Mouse (Mus musculus) thymus, adult 2 months (tissue): Measurements from ENCODE around the gene Lin28b. TPM values are rescaled to one million over a fixed set of nuclear protein-coding genes. Genes with fewer than 3 reads are reported as not detected.

Experiments used
- DNase-seq: peaks from one replicate; pipeline ENCODE4 v3.0.0; 2021
- H3K27ac ChIP-seq: fragments of 200-500 bp; 2 replicates; pipeline ENCODE4 v1.5.1; 2012; ENCODE audit warnings: low read length, control low read depth; ENCODE audit not compliant: control insufficient read depth, insufficient read depth
- H3K27me3 ChIP-seq: fragments of 200-500 bp; 2 replicates; pipeline ENCODE4 v1.6.1; 2012; ENCODE audit warnings: mild to moderate bottlenecking, low read length, moderate library complexity, mixed read lengths; ENCODE audit not compliant: control insufficient read depth, insufficient read depth
- H3K36me3 ChIP-seq: fragments of 200-500 bp; 2 replicates; pipeline ENCODE4 v1.6.1; 2012; ENCODE audit warnings: mild to moderate bottlenecking, low read length, moderate library complexity; ENCODE audit not compliant: control insufficient read depth, insufficient read depth
- H3K4me1 ChIP-seq: fragments of 200-500 bp; replicated peaks from 2 replicates; pipeline ENCODE4 v1.6.1; 2012; ENCODE audit warnings: low read length; ENCODE audit not compliant: control insufficient read depth, insufficient read depth
- H3K4me3 ChIP-seq: fragments of 200-500 bp; 2 replicates; pipeline ENCODE4 v1.5.1; 2012; ENCODE audit warnings: mild to moderate bottlenecking, low read length, control low read depth, moderate library complexity; ENCODE audit not compliant: control insufficient read depth, insufficient read depth
- CTCF ChIP-seq: fragments of 200-500 bp; IDR thresholded peaks from 2 replicates; pipeline ENCODE4 v1.5.1; 2012; ENCODE audit warnings: mild to moderate bottlenecking, control low read depth, low read length, moderate library complexity, borderline replicate concordance; ENCODE audit not compliant: control insufficient read depth, poor library complexity, insufficient read depth; ENCODE audit errors: extremely low read depth
- POLR2A ChIP-seq: fragments of 200-500 bp; IDR thresholded peaks from 2 replicates; pipeline ENCODE4 v1.6.1; 2012; ENCODE audit warnings: mild to moderate bottlenecking, low read length, control low read depth, moderate library complexity; ENCODE audit not compliant: control insufficient read depth, poor library complexity, insufficient read depth; ENCODE audit errors: extremely low read depth
- WGBS: fragments of 180-500 bp; shearing (Covaris S2); methylation state at CpG from one replicate; pipeline ENCODE4 v1.1.7; 2018; 5-methylcytosine and 5-hydroxymethylcytosine counted together
- polyA plus RNA-seq: library from polyadenylated mRNA; depleted of rRNA; stranded (reverse); fragments of >200 nt; gene quantifications from 2 replicates; pipeline ENCODE4 v1.2.3, GENCODE M21; 2012

Lin28b gene
- polyA plus RNA-seq, 1 experiment: 0.03 TPM

DNA sequence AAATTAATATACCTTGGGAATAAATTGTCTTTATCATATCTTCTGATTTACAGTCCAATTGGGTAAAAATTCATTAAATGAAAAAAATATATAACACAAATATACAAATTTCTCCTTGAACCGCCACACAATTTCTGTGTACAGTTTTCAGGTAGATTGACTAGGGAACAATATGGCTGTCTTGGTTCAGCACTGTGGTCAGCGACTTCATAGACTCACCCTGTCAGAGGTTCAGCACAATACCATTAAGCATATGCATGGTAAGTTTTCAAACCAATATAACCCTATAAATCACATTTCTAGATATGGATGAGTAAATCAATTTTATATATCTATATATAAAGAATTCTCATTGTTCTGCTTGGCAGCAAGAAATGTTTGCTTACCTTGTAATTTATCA lies 3.0 kb downstream of the Lin28b start:
- Histone ChIP-seq H3K36me3 (no peaks in the 10 kb centered on the region), H3K27me3 (peaks cover 8% of the 10 kb centered on the region; the same call in 1 of the 2 replicates), H3K27ac (no peak overlapping the region), H3K4me1 (peaks cover 6% of the 10 kb centered on the region; the same call in 1 of the 2 replicates), H3K4me3 (no peak overlapping the region)
- DNase-seq: no peak
- WGBS: 52% methylated on average over 2 of the region's 2 CpGs
- TF ChIP-seq POLR2A: no peak
- TF ChIP-seq CTCF: no peak

DNA sequence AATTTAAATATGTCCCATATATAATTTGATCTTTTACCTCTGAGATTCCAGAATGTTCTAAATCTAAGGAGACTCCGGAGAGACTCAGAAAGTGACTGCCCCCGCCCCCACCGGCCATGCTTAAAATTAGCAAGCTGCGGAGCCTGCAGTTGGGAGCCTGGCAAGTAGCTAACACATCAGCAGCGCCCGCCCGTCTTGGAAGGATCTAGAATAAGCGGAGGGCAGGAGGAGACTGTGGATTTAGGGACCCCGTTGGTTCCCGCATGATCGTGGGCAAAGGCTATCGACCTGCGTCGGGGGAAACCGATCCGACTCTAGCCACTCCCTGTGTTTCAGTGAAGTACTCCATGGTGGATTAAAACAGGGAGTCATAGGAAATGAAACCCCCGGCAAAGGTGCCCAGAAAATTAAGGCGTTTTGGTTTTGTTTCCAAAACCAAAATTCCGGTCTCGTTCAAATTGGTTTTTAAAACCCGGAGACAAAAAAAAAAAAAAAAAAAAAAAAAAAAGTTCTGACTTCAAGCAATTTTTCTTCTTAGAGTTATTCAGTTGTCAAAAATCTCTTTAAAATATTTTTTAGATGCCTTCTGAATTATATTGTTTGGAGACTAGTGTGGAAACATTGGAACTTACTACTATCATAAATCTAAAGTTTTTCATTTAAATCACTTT lies 12.4 kb downstream of the Lin28b start:
- no peak overlapping the region for H3K27ac ChIP-seq
- DNase-seq: no peak
- TF ChIP-seq POLR2A (no peak), CTCF (no peak)
- H3K4me3 ChIP-seq: no peak overlapping the region
- H3K36me3 ChIP-seq: no peaks in the 10 kb centered on the region
- no peaks in the 10 kb centered on the region for H3K4me1 ChIP-seq
- WGBS: 5% methylated on average over 21 of the region's 21 CpGs
- H3K27me3 ChIP-seq: peaks cover 4% of the 10 kb centered on the region; the same call in 1 of the 2 replicates

DNA sequence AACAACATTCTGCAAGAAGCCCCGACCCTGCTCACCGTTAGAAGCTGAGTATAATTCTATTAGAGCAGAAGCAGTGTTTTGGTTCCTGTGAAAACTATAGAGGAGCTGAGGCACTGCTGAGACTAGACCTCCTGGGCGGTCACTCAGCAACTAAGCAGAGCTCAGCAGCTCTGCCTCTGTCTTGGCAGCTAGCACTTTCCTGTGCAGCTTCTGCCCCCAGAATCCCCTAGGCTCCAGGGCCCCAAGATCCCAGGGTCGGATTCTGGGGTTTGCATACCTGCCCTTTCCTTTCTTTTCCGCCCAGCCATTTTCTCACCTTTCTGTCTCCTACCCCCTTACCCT lies 13.1 kb downstream of the Lin28b start:
- TF ChIP-seq CTCF: no peak
- no peak for TF ChIP-seq POLR2A
- H3K4me3 ChIP-seq: no peak overlapping the region
- WGBS: 26% methylated on average over 5 of the region's 5 CpGs
- no peak overlapping the region for H3K27ac ChIP-seq
- no peaks in the 10 kb centered on the region for H3K4me1 ChIP-seq
- DNase-seq: no peak
- no peaks in the 10 kb centered on the region for H3K36me3 ChIP-seq
- H3K27me3 ChIP-seq: peaks cover 4% of the 10 kb centered on the region; the same call in 1 of the 2 replicates

DNA sequence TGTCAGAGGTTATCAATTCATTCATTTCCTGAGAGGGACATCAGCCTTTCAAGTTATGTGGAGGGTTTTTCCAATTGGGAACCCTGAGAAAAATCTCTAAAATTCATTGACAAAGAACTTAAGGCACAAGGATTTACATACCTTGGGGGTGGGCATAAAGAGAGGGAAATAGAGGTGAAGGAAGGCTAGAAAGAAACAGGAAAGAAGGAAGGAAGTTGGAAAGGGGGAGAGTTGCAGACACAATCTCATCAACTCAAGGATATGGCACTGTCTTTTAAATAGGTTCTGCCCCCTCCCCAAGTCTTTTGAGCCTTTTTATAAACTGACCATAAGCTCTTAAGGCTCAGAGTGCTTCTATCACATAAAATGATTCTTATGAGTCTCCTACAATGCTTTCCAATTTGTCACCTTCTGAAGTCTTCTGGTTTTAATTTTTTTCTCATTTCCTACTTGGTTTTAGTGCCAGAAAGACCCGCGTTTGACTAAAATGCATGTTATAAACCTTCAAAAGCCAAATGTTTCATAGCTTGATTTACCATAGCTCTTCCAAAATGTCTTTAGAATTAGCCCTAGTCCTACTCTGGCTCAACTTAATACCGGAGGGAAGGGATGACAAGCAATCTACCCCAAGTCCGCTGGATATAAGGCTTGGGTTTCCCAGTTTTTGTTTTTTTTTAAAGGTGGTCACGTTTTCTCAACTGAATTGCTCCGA lies 13.6 kb downstream of the Lin28b start:
- WGBS: 16% methylated on average over 6 of the region's 6 CpGs

DNA sequence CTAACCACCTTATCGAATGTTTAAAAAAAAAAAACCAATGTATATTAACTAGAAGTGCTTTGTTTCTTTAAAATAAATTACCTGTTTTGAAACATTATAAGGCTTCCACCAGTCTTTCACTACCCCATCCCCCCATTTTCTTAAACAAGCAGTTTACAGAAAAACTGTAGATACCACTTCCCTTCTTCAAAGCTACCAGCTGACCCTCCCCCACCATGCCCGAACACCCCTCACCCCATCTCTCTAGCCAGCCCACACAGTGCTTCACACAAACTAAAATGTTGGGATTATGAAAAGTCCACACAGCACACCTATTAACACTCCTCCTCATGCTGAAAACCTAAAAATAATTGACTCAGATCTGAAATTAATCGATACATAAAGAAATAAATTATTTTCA lies 14.9 kb downstream of the Lin28b start:
- no peak for TF ChIP-seq CTCF
- TF ChIP-seq POLR2A: no peak
- no peak overlapping the region for H3K4me3 ChIP-seq
- no peaks in the 10 kb centered on the region for H3K36me3 ChIP-seq
- WGBS: 29% methylated on average over 3 of the region's 3 CpGs
- no peak overlapping the region for H3K27ac ChIP-seq
- H3K27me3 ChIP-seq: peaks cover 4% of the 10 kb centered on the region; the same call in 1 of the 2 replicates
- no peaks in the 10 kb centered on the region for H3K4me1 ChIP-seq
- DNase-seq: no peak

More for the DNA sequence above, 13.6 kb downstream of the Lin28b start:
- TF ChIP-seq CTCF (no peak), POLR2A (no peak)
- DNase-seq: no peak
- peaks cover 4% of the 10 kb centered on the region; the same call in 1 of the 2 replicates for H3K27me3 ChIP-seq
- no peaks in the 10 kb centered on the region for H3K4me1 ChIP-seq
- H3K36me3 ChIP-seq: no peaks in the 10 kb centered on the region
- H3K27ac ChIP-seq: no peak overlapping the region
- H3K4me3 ChIP-seq: no peak overlapping the region

DNA sequence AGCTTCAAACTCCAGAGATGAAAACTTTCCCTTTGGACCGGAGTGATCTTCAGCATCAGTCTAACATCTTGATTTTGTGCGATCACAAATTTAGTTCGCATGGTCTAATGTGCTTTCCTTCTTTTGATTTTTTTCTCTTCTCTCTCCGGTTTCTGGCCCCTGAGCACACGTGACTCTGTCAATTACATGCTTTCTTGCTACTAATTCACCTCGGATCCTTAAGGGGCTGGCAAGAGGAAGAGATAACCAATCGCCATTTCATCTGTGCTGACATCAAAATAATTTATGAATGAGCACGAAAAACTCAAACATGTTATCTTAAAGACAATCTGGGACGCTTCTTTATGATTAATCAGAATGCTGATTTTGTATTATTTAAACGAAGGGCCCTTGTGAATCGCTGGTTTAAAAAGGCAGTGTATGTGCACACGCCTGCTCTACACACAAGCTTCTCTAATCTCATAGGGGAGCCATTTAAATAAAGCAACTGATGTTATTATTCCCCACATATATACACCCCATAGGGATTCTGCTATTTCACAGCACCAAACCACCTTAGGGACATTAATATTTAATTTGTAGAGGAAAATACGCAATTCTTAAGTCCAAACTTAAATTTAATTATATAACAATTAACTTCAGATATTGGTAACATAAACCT lies 16.0 kb downstream of the Lin28b start:
- Histone ChIP-seq H3K27me3 (peaks cover 4% of the 10 kb centered on the region; the same call in 1 of the 2 replicates), H3K4me1 (no peaks in the 10 kb centered on the region), H3K4me3 (no peak overlapping the region), H3K27ac (no peak overlapping the region), H3K36me3 (no peaks in the 10 kb centered on the region)
- 4% methylated on average over 13 of the region's 13 CpGs for WGBS
- TF ChIP-seq CTCF: no peak
- no peak for TF ChIP-seq POLR2A
- no peak for DNase-seq
